Mouse (Mus musculus) heart, embryonic 14.5 days (tissue): ENCODE data around the gene 9430038I01Rik. TPM values are rescaled to one million over a fixed set of nuclear protein-coding genes. Genes with fewer than 3 reads are reported as not detected.

ENCODE experiments used
- ATAC-seq: fragments of 200-750 bp; cut with Nextera tagmentation; 2 replicates; pipeline ENCODE4 v1.8.0; 2017; ENCODE audit warnings: low read depth, moderate TSS enrichment; ENCODE audit not compliant: insufficient number of reproducible peaks, insufficient read depth, low FRiP score
- H3K27ac ChIP-seq, 2 experiments: fragments of 200-500 bp in 1 of 2; fragments of 300-500 bp in 1 of 2; sonication (generic) in 1 of 2; replicated peaks in 1 of 2; 2 replicates each; pipeline ENCODE4 v1.5.1; 2012 to 2014; ENCODE audit warnings: low read depth in 2 of 2, low read length in 2 of 2, control low read depth in 1 of 2, mild to moderate bottlenecking in 1 of 2, mixed read lengths in 1 of 2; ENCODE audit not compliant: control insufficient read depth in 1 of 2, insufficient read depth in 1 of 2
- H3K27me3 ChIP-seq: fragments of 300-500 bp; sonication (generic); 2 replicates; pipeline ENCODE4 v1.6.1; 2014; ENCODE audit warnings: mild to moderate bottlenecking, low read length, control low read depth; ENCODE audit not compliant: control insufficient read depth, insufficient read depth
- H3K36me3 ChIP-seq: fragments of 300-500 bp; sonication (generic); 2 replicates; pipeline ENCODE4 v1.6.1; 2014; ENCODE audit warnings: mild to moderate bottlenecking, control low read depth, low read length, mixed read lengths; ENCODE audit not compliant: control insufficient read depth, insufficient read depth
- H3K4me1 ChIP-seq, 2 experiments: fragments of 200-500 bp in 1 of 2; fragments of 300-500 bp in 1 of 2; sonication (generic) in 1 of 2; 2 replicates each; pipeline ENCODE4 v1.6.1; 2012 to 2014; ENCODE audit warnings: low read length in 2 of 2, control low read depth in 1 of 2, mixed read lengths in 1 of 2; ENCODE audit not compliant: control insufficient read depth in 2 of 2, insufficient read depth in 2 of 2
- H3K4me2 ChIP-seq: fragments of 300-500 bp; sonication (generic); 2 replicates; pipeline ENCODE4 v1.6.1; 2014; ENCODE audit warnings: mild to moderate bottlenecking, low read length
- H3K4me3 ChIP-seq, 2 experiments: fragments of 200-500 bp in 1 of 2; fragments of 300-500 bp in 1 of 2; sonication (generic) in 1 of 2; 2 replicates each; pipeline ENCODE4 v1.5.1; 2012 to 2014; ENCODE audit warnings: low read length in 2 of 2, mild to moderate bottlenecking in 2 of 2, control low read depth in 1 of 2, low read depth in 1 of 2, moderate library complexity in 1 of 2; ENCODE audit not compliant: control insufficient read depth in 1 of 2, insufficient read depth in 1 of 2
- H3K9ac ChIP-seq: fragments of 300-500 bp; sonication (generic); 2 replicates; pipeline ENCODE4 v1.6.1; 2014; ENCODE audit warnings: mild to moderate bottlenecking, low read length
- H3K9me3 ChIP-seq: fragments of 300-500 bp; sonication (generic); 2 replicates; pipeline ENCODE4 v1.6.1; 2016; ENCODE audit warnings: low read length, control low read depth; ENCODE audit not compliant: control insufficient read depth
- WGBS: fragments of 180-500 bp; shearing (Covaris S2); extraction: QIAGEN DNeasy Blood & Tissue Kit; methylation state at CpG from one replicate; pipeline ENCODE4 v1.1.7; 2014; 5-methylcytosine and 5-hydroxymethylcytosine counted together
- polyA plus RNA-seq: library from polyadenylated mRNA; unstranded; fragments of >200 nt; fragmentation: Nextera tagmentation; extraction: Ambion mirVana; gene quantifications from 2 replicates; pipeline ENCODE4 v1.2.1, GENCODE M21; 2014

Gene 9430038I01Rik
- polyA plus RNA-seq, 1 experiment from 2014 or later, result 17.6 TPM

DNA sequence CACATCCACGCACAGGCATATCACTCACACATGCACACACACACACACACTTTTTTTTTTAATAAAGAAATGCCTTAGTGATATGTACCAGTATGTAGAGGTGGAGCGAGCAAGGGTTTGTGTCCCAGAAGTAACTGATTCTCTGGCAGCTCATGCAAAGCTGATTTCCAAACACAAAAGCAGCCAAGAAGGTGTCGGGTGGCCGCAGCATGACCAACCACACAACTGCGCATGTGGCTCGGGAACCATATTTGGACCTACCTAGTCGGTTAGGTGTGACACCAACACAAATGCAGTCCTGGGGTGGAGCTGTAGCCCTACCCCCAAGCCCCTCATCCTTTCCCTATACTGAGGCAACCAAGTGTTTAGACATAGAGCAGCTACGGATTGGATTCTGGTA, 45.5 kb downstream of the 9430038I01Rik start:
- H3K4me3 ChIP-seq, result no peak overlapping the region
- no peak for ATAC-seq
- 87% methylated on average over 8 of the region's 8 CpGs for WGBS

DNA sequence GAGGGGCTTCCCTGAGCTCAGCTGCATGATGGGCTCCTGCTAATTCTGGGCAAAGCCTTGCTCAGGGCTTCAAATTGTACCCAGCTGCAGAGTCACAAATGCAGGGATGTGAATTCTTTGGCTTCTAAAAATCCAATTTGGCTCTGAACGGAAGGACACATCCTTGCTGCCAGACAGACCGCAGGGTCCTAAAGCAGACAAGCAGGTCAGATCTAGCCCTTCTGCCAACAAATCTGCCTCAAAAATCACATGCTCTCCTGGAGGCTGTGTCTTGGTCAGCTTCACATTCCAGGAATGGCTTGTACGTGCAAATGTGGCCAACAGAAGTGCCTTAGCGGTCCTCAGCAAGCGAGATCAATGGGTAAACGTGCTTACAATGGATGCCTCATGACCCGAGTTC, 46.0 kb downstream of the 9430038I01Rik start:
- Histone ChIP-seq H3K27me3 (no peaks in the 10 kb centered on the region), H3K27ac (no peak overlapping the region), H3K9ac (no peak overlapping the region), H3K4me2 (no peak overlapping the region), H3K4me3 (no peak overlapping the region), H3K4me1 (no peaks in the 10 kb centered on the region), H3K9me3 (no peaks in the 10 kb centered on the region), H3K36me3 (no peaks in the 10 kb centered on the region)
- 72% methylated on average over 7 of the region's 7 CpGs for WGBS
- no peak for ATAC-seq

More for the DNA sequence above, 45.5 kb downstream of the 9430038I01Rik start:
- no peaks in the 10 kb centered on the region for H3K4me1 ChIP-seq
- H3K4me2 ChIP-seq, result no peak overlapping the region
- no peak overlapping the region for H3K27ac ChIP-seq
- no peaks in the 10 kb centered on the region for H3K36me3 ChIP-seq
- no peaks in the 10 kb centered on the region for H3K27me3 ChIP-seq
- H3K9me3 ChIP-seq, result no peaks in the 10 kb centered on the region
- no peak overlapping the region for H3K9ac ChIP-seq

DNA sequence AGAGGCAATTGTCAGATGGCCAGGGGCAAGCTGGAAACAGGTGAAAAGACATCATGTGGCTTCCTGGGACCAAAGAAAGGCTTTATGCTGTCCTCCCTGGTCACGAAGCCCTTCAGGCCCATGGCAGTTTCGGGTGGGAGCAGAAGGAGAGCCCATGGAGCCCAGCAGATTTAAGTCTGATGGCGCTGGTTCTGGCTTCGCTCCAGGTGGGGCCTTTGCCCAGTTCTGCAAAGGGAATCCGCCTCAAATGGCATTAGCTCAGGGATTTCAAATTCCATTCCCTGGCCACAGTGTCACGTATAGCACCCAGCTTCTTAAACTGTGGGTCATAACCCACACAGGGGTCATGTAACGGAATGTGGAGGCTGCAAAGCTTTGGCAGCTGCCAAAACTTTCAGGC, 63.7 kb downstream of the 9430038I01Rik start:
- 72% methylated on average over 7 of the region's 7 CpGs for WGBS
- no peaks in the 10 kb centered on the region for H3K9me3 ChIP-seq
- H3K27me3 ChIP-seq, result no peaks in the 10 kb centered on the region
- H3K4me1 ChIP-seq, result 0 out of 4 replicates have a peak, but pooled peaks cover 0 to 2% of the 10 kb centered on the region in 2 experiments
- H3K27ac ChIP-seq, result no peak overlapping the region
- no peaks in the 10 kb centered on the region for H3K36me3 ChIP-seq
- H3K4me2 ChIP-seq, result no peak overlapping the region
- no peak overlapping the region for H3K4me3 ChIP-seq
- no peak for ATAC-seq
- H3K9ac ChIP-seq, result no peak overlapping the region

DNA sequence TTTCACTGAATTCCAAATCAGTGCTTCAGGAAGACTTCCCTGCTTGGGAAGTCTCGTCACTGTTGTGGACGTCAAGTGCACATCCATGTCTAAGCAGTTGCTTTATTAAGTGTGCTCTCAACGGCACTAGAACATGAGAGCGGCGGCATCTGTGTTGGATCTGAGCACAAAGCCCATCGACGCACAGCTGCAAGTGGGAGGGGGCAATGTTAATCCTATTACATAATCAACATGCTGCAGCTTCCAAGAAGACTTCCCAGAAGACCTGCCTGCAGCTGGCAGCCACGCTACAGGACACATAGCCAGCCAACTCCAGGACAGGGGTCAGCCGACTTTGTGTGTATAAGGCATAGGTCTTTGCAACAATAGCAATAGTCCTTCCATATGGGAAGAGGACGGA, 64.5 kb downstream of the 9430038I01Rik start:
- no peaks in the 10 kb centered on the region for H3K9me3 ChIP-seq
- H3K27me3 ChIP-seq, result no peaks in the 10 kb centered on the region
- H3K4me1 ChIP-seq, result 0 out of 4 replicates have a peak, but pooled peaks cover 0 to 2% of the 10 kb centered on the region in 2 experiments
- no peaks in the 10 kb centered on the region for H3K36me3 ChIP-seq
- no peak overlapping the region for H3K9ac ChIP-seq
- H3K27ac ChIP-seq, result no peak overlapping the region
- H3K4me2 ChIP-seq, result no peak overlapping the region
- no peak overlapping the region for H3K4me3 ChIP-seq
- 60% methylated on average over 10 of the region's 10 CpGs for WGBS
- ATAC-seq, result no peak

DNA sequence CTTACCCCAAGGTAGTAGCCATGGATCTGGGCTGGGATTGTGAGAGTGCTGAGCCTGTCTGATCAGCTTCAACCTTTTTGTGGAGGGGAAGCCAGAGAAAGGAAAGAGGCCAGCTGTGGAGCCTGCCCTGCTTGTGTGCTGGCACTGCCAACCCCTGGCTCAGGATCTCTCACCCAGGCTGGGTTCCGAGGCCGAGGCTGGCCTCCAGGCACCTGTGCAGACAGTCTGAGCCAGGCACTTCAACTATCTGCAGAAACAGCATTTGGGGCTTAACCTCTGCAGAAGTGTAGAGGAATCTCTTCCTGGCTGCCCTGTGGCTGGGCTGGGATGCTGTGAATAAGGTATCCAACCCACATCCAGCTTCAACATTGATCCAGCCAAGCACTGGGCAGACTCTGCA, 76.6 kb downstream of the 9430038I01Rik start:
- no peak for ATAC-seq
- Histone ChIP-seq H3K27ac (no peak overlapping the region), H3K27me3 (peaks cover 23% of the 10 kb centered on the region), H3K9ac (no peak overlapping the region), H3K4me3 (no peak overlapping the region), H3K4me1 (peaks cover 0 to 2% of the 10 kb centered on the region in 2 experiments; a peak in 1 of 4 replicates), H3K4me2 (no peak overlapping the region), H3K9me3 (no peaks in the 10 kb centered on the region), H3K36me3 (no peaks in the 10 kb centered on the region)
- WGBS, result 65% methylated on average over 2 of the region's 2 CpGs

Other genes starting within 250 kb of the 9430038I01Rik start
- gene Ebf3, start 96.3 kb downstream of the 9430038I01Rik start, polyA plus RNA-seq, result 2.2 and 2.3 TPM in 2 replicates
- gene Glrx3, start 26.9 kb upstream of the 9430038I01Rik start, polyA plus RNA-seq, result 200 and 203 TPM in 2 replicates